Mouse (Mus musculus) hematopoietic multipotent progenitor cell, adult 10-12 weeks (in vitro differentiated cells): ENCODE results near the gene Olfr598. TPM values are rescaled to one million over a fixed set of nuclear protein-coding genes. Genes with fewer than 3 reads are reported as not detected.

ENCODE experiments used
- polyA plus RNA-seq: library from polyadenylated mRNA; stranded (reverse); fragments of >175 nt; gene quantifications from 2 replicates; pipeline ENCODE4 v1.2.3, GENCODE M21; 2012; ENCODE audit warnings: low replicate concordance

The Olfr598 gene
- not detected in 2 replicates for polyA plus RNA-seq

DNA sequence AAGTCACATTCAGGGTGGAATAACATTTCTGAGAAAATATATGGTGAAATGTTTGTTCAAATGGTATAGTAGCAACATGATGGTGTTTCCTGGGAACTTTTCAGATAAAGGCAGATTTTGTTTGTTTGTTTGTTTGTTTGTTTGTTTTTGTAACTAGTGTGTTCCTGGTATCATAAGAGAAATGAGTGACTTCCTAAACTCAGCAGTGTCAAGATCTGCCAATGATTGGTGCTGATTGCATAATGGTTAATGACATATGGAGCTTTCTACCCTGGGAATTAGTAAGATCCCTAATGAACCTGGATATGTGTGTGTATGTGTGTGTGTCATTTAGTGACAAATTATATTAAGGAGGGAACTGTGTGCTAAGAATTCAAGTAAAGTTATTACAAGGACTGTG, at the start of gene Olfr598:
Gene Olfr598, plus strand, starts transcription at position 301 of the 400 bp plus-strand sequence.

DNA sequence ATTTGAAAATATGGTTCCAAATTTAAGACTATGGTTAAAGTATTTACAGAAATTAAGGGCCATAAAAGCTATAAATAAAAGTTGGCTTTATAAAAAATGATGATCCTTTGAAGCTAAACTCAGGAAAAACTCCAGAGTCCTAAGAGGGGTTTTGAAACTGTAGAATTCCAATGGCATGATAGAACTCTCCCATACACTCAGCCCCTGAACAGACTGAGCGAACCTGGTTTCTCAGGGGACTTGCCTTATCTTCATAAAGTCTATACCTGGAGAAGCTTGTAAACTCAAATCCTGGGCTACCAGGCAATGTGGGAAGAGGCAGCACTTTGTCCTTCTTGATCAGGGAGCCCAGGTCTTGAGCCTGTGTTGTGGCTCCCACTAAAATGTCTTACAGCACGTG, 18.0 kb upstream of the Olfr598 start, which contains the start of gene Olfr596:
Gene Olfr596, plus strand, starts transcription at position 301 of the 400 bp plus-strand sequence.

DNA sequence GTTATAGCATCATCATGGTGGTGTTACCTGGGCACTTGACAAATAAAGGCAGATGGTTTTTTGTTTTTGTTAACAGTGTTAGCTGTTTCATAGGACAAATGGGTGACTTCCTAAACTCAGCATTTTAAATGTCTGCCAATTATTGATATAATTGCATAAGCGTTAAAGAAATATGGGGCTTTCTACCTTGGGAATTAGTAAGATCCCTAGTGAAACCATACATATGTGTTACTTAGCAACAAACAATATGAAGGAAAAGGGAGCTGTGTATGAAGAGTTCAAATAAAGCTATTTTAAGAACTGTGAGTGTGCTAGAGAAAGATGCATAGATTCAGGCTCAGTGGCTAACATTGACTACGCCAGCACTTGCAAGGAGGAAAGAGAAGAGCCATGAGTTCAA, 7.4 kb upstream of the Olfr598 start, which contains the start of gene Olfr597:
Gene Olfr597, plus strand, starts transcription at position 301 of the 400 bp plus-strand sequence.

DNA sequence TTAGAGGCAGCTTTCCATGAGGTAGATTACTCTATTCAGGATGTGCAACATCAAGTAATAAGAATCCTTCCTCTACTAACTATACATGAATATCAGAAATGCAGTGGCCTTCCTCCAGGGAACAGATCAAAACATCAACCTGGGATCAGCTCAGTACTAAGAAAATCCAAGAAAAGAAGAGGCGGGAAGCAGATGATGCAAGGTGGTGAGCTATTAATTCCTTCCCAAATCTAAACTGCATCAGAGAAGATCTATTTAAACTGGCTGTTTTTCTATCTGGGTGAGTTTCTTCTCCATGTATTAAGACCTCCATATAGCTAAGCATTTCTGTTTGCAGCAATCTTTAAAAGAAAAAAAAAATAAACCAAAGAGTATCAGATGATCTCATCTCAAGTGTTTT, 12.2 kb downstream of the Olfr598 start, which contains the start of gene Olfr599:
Gene Olfr599, plus strand, starts transcription at position 301 of the 400 bp plus-strand sequence.

DNA sequence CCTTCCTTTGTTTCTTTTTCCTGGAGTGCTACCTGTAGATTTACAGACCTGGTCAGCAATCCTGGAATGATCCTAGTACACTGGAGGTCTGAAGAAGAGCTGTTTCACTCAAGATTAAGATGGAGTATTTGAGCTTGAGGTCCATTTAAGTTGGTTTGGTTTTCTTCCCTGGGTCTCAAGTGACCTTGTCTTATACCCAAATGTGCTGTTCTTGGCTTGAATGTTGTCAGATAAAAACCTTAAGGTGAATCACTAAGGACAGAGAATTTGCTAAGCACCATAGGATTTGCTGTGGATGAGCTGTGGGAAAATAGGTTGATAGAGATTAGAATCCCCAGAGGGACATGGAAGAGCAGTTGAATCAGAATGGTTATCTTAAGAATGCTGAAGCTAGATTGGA, 26.2 kb downstream of the Olfr598 start, which contains the start of gene Olfr600:
Gene Olfr600, minus strand, starts transcription at position 101 of the 400 bp plus-strand sequence.

DNA sequence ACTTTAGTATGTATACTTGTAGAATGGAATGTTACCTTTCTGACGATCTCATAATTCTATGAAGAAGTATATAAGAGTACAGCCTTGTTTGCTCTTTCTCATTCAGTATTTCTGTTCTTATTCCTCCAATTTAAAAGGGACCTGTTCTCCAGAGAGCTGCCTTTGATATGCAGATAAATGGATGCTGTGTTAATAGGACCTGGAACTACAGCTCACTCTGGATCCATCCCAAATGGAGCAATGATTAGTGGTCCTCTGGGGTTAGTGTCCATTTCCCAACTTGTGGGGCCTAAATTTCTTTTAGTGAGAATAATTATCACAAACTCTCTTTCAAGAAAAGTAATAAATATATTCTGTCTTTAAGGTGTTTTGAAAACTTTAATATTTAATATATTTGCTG, 39.2 kb downstream of the Olfr598 start, which contains the start of gene Olfr601:
Gene Olfr601, minus strand, starts transcription at position 101 of the 400 bp plus-strand sequence.

Other genes with a start within 250 kb of the Olfr598 start
- not detected in 2 replicates for gene Olfr584, start 241.7 kb upstream of the Olfr598 start, polyA plus RNA-seq
- gene Olfr585, start 225.8 kb upstream of the Olfr598 start, polyA plus RNA-seq = not detected in 2 replicates
- gene Olfr586, start 197.9 kb upstream of the Olfr598 start, polyA plus RNA-seq = not detected in 2 replicates
- not detected in 2 replicates for gene Olfr588-ps1, start 182.7 kb upstream of the Olfr598 start, polyA plus RNA-seq
- gene Olfr589, start 167.2 kb upstream of the Olfr598 start, polyA plus RNA-seq = not detected in 2 replicates
- not detected in 2 replicates for gene Olfr591, start 145.2 kb upstream of the Olfr598 start, polyA plus RNA-seq
- 0.02 TPM in 1 of 2 replicates, not detected in the other for gene Olfr592, start 138.8 kb upstream of the Olfr598 start, polyA plus RNA-seq
- not detected in 2 replicates for gene Olfr593, start 111.7 kb upstream of the Olfr598 start, polyA plus RNA-seq
- gene Olfr594, start 106.6 kb upstream of the Olfr598 start, polyA plus RNA-seq = not detected in 2 replicates
- not detected in 2 replicates for gene Usp17ld, start 71.1 kb upstream of the Olfr598 start, polyA plus RNA-seq
- not detected in 2 replicates for gene Olfr596, start 17.9 kb upstream of the Olfr598 start, polyA plus RNA-seq
- not detected in 2 replicates for gene Olfr597, start 7.3 kb upstream of the Olfr598 start, polyA plus RNA-seq
- gene Olfr599, start 12.3 kb downstream of the Olfr598 start, polyA plus RNA-seq = not detected in 2 replicates
- gene Olfr600, start 26.1 kb downstream of the Olfr598 start, polyA plus RNA-seq = not detected in 2 replicates
- gene Olfr601, start 39.1 kb downstream of the Olfr598 start, polyA plus RNA-seq = not detected in 2 replicates
- not detected in 2 replicates for gene Olfr603, start 62.6 kb downstream of the Olfr598 start, polyA plus RNA-seq
- gene Usp17lc, start 91.5 kb downstream of the Olfr598 start, polyA plus RNA-seq = not detected in 2 replicates
- gene Olfr605, start 121.9 kb downstream of the Olfr598 start, polyA plus RNA-seq = not detected in 2 replicates
- not detected in 2 replicates for gene Olfr606, start 125.5 kb downstream of the Olfr598 start, polyA plus RNA-seq
- gene Olfr607, start 140.6 kb downstream of the Olfr598 start, polyA plus RNA-seq = not detected in 2 replicates
- gene Olfr608, start 146.3 kb downstream of the Olfr598 start, polyA plus RNA-seq = not detected in 2 replicates
- not detected in 2 replicates for gene Olfr609, start 174.5 kb downstream of the Olfr598 start, polyA plus RNA-seq
- gene Olfr610, start 188.6 kb downstream of the Olfr598 start, polyA plus RNA-seq = not detected in 2 replicates
- not detected in 2 replicates for gene Olfr611, start 197.3 kb downstream of the Olfr598 start, polyA plus RNA-seq
- not detected in 2 replicates for gene Olfr612, start 219.1 kb downstream of the Olfr598 start, polyA plus RNA-seq
- not detected in 2 replicates for gene Olfr613, start 224.5 kb downstream of the Olfr598 start, polyA plus RNA-seq
- not detected in 2 replicates for gene Olfr615, start 232.5 kb downstream of the Olfr598 start, polyA plus RNA-seq
- not detected in 2 replicates for gene Olfr616, start 245.6 kb downstream of the Olfr598 start, polyA plus RNA-seq
- not detected in 2 replicates for gene Olfr617, start 249.5 kb downstream of the Olfr598 start, polyA plus RNA-seq